Mouse (Mus musculus) kidney, postnatal 4 days (tissue): Measurements from ENCODE around the gene Btbd16.

Experiments used
- DNase-seq, 2 experiments: peaks; one replicate each; pipeline ENCODE4 v3.0.0; 2021; ENCODE audit warnings: mixed read lengths in 2 of 2

Gene Btbd16

GRCm38 (mm10) chr7:130773914-130774630, at the start of gene Btbd16:
Gene Btbd16, plus strand, starts transcription at chr7:130774069.
- DNase-seq = no peak

DNA sequence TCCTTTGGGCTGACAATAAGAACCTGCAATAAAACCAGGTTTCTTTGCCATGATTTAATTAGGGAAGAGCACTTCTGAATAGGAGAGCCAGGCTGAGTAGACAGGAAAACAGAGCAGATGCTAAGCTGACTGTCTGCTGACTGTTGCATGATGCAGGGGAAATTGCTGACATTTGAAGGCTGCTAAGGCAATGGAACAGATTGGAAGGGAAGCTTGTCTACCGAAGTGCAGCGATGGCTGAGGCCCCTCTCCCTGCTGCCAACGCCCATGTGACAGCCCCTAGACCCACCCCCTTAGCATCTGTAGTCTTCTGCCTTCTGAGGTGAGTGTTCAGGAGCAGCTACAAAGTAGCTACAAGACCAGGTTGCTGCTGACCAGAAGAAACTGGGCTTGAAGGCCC, 47.7 kb upstream of the Btbd16 start:
- DNase-seq = no peak

DNA sequence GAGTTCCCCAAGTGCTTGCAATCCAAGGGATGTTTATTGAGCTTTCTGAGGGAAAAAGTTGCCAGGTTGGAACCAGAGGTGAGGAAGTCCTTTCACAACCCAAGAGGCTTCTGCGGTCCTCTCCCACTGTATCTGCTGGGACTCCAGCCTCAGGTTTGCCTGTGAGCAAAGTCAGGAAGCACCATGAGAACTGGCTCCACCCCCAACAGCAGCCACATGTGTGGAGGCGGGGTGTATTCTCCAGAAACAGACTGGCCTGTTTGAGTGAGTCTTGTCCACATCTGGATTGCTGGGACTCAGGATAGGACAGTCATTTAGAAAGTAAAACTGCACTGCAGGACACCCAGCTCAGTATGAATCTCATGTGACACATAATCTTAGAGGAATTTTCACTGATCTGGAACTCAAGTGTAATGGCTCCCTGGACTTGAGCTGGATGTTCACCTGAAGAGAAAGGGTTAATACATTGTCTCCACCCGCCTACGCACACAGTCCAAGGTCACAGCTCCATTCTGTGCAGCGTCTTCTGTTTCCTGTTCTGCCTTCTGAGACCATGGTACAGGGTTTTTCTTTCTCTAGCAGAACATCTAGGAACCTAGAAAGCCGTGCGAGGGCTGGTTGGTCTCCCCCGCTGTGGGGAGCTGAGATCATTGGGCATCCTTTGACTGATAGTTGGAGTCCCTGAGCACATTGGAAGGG, 47.0 kb upstream of the Btbd16 start:
- peak; percentile 28 to 54 for DNase-seq

DNA sequence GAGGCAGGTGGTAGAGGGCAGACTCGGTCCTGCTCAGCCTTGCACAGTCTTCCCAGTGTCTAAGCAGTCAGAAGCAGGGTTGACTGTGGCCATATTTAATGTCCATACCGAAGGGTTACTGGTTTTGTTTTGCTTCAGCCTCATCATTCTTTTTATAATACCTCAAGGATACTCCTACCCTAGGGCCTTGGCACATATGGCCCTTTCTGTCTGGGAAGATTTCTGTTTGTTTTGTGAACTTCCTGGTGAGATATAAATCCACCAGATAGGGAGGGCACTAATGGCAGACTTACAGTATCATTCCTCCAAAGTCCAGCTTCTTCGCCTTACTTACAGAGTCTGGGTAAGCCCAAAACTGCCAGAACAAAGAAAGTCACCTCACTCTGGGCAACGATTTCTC, 46.3 kb upstream of the Btbd16 start:
- no peak for DNase-seq

DNA sequence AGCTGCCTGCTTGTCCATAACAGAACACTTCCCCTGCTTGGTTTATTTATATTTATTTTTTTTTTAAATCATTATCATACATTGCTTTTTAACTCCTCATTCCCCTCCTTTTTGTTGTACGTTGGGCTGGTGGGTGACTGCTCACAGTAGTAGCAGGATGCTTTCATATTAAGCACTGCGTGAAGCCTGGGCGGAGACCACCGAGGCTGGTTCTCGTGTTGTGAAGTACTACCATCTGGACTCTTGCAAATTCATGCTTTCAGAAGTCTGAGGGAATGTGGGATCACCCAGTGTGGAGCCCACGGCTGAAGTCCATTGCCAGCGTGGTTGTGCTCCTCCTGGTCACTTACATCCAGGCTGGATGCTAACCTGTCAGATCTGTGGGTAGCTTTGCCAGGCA, 42.1 kb upstream of the Btbd16 start:
- DNase-seq = no peak

- DNase-seq = peak in 1 of 2 experiments; percentile 35
Observed at GRCm38 (mm10) chr7:130732908-130733307, 41.0 kb upstream of the Btbd16 start.

DNA sequence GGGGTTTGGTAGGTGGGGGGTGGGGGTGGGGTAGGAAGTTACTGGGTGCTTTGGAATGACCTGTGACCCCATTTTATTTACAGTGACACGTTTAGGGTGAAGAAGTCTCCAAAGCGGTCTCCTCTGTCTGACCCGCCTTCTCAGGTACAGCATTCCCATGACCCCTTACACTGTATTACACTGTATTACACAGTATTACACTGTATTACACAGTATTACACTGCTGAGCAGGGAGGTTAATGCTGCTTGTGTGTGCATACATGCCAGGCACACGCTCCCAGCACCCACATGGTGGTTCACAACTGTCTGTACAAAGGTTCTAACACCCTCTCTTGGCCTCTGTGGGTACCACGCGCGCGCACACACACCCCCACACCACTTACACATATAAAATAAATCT, 40.4 kb upstream of the Btbd16 start:
- no peak for DNase-seq

DNA sequence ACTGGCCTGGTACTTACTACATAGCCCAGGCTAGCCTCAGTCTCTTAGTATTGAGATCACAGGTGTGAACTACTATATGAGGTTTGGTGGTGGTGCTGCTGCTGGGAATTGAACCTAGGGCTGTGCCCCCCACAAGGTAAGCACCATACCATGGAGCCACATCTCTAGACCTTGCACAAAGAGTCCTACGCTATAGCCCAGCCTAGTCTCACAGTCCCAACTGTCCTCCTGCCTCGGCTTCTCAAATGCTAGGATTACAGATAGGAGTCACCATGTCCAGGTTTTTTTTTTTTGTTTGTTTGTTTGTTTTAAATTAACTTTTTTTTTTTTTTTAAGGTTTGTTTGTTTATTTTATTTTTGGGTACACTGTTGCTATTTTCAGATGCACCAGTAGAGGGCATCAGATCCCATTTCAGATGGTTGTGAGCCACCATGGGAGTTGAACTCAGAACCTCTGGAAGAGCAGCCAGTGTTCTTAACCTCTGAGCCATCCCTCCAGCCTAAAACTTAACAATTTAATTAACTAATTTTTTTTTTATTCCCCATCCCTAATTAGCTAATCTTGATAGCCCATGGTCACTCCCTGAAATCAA, 39.6 kb upstream of the Btbd16 start:
- no peak for DNase-seq

- DNase-seq = no peak
Observed at GRCm38 (mm10) chr7:130741099-130741498, 32.8 kb upstream of the Btbd16 start.

- DNase-seq = no peak
Observed at GRCm38 (mm10) chr7:130743239-130744025, 30.4 kb upstream of the Btbd16 start.

DNA sequence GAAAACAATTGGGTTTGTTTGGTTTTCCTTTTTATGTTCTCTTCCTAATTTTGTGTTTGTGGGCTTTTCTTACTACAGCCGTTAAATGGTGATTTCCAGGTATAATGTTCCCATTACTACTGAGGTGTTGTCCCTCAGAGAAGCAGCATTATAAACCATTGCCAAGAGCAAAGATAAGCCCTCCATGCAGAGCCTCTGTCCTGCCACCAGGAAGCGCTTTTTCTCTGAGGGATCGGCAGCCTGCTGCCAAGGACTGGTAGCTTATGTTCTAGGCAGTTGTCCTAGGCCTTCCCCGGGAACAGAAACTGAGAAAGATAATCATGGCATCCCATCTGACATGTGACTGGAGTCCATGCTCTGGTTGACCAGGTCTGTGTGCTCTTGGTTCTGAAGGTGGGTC, 24.7 kb upstream of the Btbd16 start:
- no peak for DNase-seq

- no peak for DNase-seq
Observed at GRCm38 (mm10) chr7:130750752-130751490, 22.9 kb upstream of the Btbd16 start.

DNA sequence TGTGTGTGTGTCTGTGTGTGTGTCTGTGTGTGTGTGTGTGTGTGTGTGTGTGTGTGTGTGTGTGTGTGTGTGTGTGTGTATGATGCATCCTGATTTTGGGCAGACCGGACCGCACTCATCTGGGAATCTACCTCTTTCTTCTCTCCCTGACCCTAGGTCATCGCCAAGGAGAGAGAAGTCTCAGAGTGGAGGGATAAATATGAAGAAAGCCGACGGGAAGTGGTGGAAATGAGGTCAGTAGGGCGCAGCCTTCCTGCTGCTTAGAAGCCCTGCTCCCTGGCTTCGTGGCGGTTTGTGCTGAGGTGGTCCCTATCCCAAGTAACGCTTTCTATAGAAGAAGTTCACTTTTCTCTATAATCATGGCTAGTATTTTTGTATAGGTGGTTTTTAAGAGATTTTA, 22.2 kb upstream of the Btbd16 start:
- DNase-seq = no peak

DNA sequence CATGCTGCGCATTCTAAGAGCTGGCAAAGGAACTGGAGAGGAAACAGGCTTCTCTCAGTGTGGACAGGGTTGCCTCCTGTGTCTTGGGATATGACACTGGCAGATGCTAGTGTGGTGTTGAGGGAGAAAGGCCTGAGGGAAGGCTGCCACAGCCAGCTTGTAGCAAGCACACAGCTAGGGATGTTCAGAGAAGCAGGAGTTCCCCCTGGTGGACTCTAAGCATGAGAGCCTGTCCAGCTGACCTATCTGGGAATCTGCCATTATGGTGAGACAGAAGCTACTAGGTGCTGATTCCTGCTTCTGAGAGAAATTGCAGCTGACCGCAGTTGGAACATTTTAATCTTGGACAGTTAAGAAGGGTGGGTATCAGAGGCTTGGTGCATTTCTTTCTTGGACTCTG, 19.1 kb upstream of the Btbd16 start:
- peak; percentile 27 to 53 for DNase-seq

GRCm38 (mm10) chr7:130756343-130756835, 17.5 kb upstream of the Btbd16 start:
- no peak for DNase-seq

DNA sequence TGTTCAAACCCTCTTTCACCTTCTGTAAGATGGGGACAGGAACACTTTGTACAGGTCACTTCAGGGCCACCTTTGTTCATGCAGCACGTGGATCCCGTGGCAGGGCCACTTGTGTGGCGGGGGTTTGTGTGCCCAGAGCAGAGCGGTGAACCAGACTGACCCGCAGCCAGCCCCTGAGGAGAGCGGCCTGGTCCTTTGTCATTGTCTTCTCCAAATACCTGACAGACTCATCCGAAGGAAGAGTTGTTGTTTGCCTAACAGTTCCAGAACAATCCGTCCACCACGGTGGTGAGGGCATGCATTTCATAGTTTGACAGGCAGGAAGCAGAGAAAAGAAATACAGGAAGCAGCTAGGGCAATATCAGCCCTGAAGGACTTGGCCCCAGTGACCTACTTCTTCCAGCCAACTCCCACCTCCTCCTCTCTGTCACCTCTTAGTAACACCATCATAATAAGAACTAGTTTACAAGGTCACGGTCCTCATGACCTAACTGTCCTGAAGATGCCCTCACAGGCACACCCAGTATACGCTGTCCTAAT, 16.5 kb upstream of the Btbd16 start:
- no peak for DNase-seq

- peak; percentile 75 to 83 for DNase-seq
Observed at GRCm38 (mm10) chr7:130762071-130762897, 11.6 kb upstream of the Btbd16 start.

- DNase-seq = no peak
Observed at GRCm38 (mm10) chr7:130764160-130764559, 9.7 kb upstream of the Btbd16 start.

- no peak for DNase-seq
Observed at GRCm38 (mm10) chr7:130766411-130767170, 7.3 kb upstream of the Btbd16 start.

DNA sequence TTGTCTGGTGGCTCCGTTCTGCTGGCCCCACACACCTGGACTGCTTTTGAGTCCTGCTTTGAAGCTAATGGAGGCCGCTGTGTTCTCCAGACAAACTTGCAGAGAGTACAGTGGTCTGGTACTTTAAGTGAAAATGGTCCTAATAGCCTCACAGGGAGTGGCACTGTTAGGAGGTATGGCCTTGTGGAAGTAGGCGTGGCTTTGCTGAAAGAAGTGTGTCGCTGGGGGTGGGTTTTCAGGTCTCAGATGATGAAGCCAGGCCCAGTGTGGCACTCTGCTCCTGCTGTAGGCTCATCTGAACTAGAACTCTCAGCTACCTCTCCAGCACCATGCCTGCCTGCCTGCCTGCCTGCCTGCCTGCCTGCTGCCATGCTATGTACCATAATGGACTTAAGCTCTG, 5.7 kb upstream of the Btbd16 start:
- DNase-seq = no peak
